Mouse (Mus musculus) frontal cortex, adult 2 months (tissue): ENCODE results near the gene Itln1. TPM values are rescaled to one million over a fixed set of nuclear protein-coding genes. Genes with fewer than 3 reads are reported as not detected.

Experiments
- DNase-seq, 2 experiments: peaks; one replicate each; pipeline ENCODE4 v3.0.0; 2022; ENCODE audit warnings: low spot score in 1 of 2; ENCODE audit errors: extremely low spot score in 1 of 2
- polyA plus RNA-seq: library from polyadenylated mRNA; depleted of rRNA; stranded (reverse); fragments of >200 nt; gene quantifications from 2 replicates; pipeline ENCODE4 v1.2.3, GENCODE M21; 2012; rRNA removed

Itln1 gene
- polyA plus RNA-seq, 1 experiment = not detected

DNA sequence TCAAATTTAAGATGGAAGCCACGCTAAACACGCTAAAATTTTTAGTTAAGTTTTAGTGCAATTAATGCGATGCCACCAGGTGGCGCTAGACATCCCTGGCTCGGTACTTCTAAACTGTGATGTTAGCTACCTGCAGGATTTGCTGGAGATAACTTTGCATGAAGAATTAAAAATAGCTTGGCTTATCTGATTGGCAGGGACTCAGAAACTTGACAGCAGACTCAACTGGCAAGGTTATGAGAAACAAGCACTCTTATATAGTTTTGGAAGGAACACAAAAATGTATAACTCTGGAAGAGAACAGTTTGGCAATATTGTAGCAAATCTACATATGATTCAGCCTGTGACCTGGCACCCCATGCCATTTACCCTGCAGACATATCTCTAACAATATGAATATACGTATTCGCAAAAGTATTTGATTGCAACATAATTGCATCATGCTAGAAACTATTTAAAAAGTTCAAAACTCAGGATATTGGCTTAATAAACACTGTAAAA, 64.7 kb downstream of the Itln1 start:
- peak in 1 of 2 experiments; percentile 76 for DNase-seq

- DNase-seq = no peak
These were observed 65.4 kb downstream of the Itln1 start for GRCm38 (mm10) chr1:171469678-171470077.

Other genes with a start within 250 kb of the Itln1 start
- gene Usp21, start 247.3 kb downstream of the Itln1 start, polyA plus RNA-seq = 73.0 and 83.2 TPM in 2 replicates
- gene Ufc1, start 240.3 kb downstream of the Itln1 start, polyA plus RNA-seq = 90.5 and 94.3 TPM in 2 replicates
- 54.6 and 58.1 TPM in 2 replicates for gene Dedd, start 206.1 kb downstream of the Itln1 start, polyA plus RNA-seq
- gene Nit1, start 189.6 kb downstream of the Itln1 start, polyA plus RNA-seq = 68.2 and 71.3 TPM in 2 replicates
- 137 and 151 TPM in 2 replicates for gene Pfdn2, start 189.6 kb downstream of the Itln1 start, polyA plus RNA-seq
- gene Klhdc9, start 174.5 kb downstream of the Itln1 start, polyA plus RNA-seq = 7.9 and 9.0 TPM in 2 replicates
- gene Nectin4, start 165.2 kb downstream of the Itln1 start, polyA plus RNA-seq = 2.6 and 3.1 TPM in 2 replicates
- gene Arhgap30, start 146.3 kb downstream of the Itln1 start, polyA plus RNA-seq = 1.4 and 1.8 TPM in 2 replicates
- 105 and 119 TPM in 2 replicates for gene Usf1, start 124.0 kb downstream of the Itln1 start, polyA plus RNA-seq
- 4.1 and 5.0 TPM in 2 replicates for gene Tstd1, start 116.4 kb downstream of the Itln1 start, polyA plus RNA-seq
- 8.6 and 9.5 TPM in 2 replicates for gene F11r, start 97.8 kb downstream of the Itln1 start, polyA plus RNA-seq
- gene Alyref2, start 31.8 kb downstream of the Itln1 start, polyA plus RNA-seq = 6.4 and 7.3 TPM in 2 replicates
- 0.04 TPM in 1 of 2 replicates, not detected in the other for gene Cd244a, start 23.9 kb upstream of the Itln1 start, polyA plus RNA-seq
- 0.19 and 0.32 TPM in 2 replicates for gene Ly9, start 72.1 kb upstream of the Itln1 start, polyA plus RNA-seq
- 0.06 and 0.17 TPM in 2 replicates for gene Slamf7, start 117.7 kb upstream of the Itln1 start, polyA plus RNA-seq
- gene Cd48, start 146.7 kb upstream of the Itln1 start, polyA plus RNA-seq = 1.6 and 1.9 TPM in 2 replicates
- 0.19 and 0.22 TPM in 2 replicates for gene Slamf1, start 231.8 kb upstream of the Itln1 start, polyA plus RNA-seq